Mouse (Mus musculus) C3H10T1/2 (cell line): ENCODE measurements around the gene Cd24a. TPM values are rescaled to one million over a fixed set of nuclear protein-coding genes. Genes with fewer than 3 reads are reported as not detected.

Experiments
- polyA plus RNA-seq, 2 experiments: library from polyadenylated mRNA; unstranded; fragments of >200 nt; fragmentation: generic; extraction: Trizol; gene quantifications; one replicate each; pipeline ENCODE4 v1.2.1; 2012; ENCODE audit warnings: missing spikeins in 2 of 2

The Cd24a gene
- under 1 TPM in 1 of 2 experiments, not detected in 1; 0.05 TPM for polyA plus RNA-seq

GRCm38 (mm10) chr10:43577997-43578331 lies at the start of gene Cd24a:
Cd24a (plus strand) TSS chr10:43578284.

GRCm38 (mm10) chr10:43540442-43541152 lies 37.5 kb upstream of the Cd24a start, which contains the start of gene 1700021F05Rik:
1700021F05Rik (minus strand) TSS chr10:43540994.

Other genes with a start within 250 kb of the Cd24a start
- 1 to 10 TPM in 1 of 2 experiments, under 1 TPM in 1; 0.87 to 3.4 TPM for gene Bend3, start 99.5 kb upstream of the Cd24a start, polyA plus RNA-seq
- gene Gm9803, start 54.2 kb upstream of the Cd24a start, polyA plus RNA-seq: 10 to 100 TPM in 1 of 2 experiments, 1 to 10 TPM in 1; 5.6 to 12.8 TPM
- 10 to 100 TPM; 27.4 to 30.5 TPM for gene 1700021F05Rik, start 37.3 kb upstream of the Cd24a start, polyA plus RNA-seq